Mouse (Mus musculus): ENCODE measurements at regions not wholly inside any gene's neighbourhood (a gene's known extent, or its start where the extent isn't known, plus 50 kb on each side); places are given as distances from the start of the nearest gene placed in this dataset.

- TF ChIP-seq CTCF (IDR thresholded peaks at IDR 0.05), result no peak
- TF ChIP-seq EP300 (IDR thresholded peaks at IDR 0.05), result no peak
Measured at GRCm38 (mm10) chr5:74813396-74813795, 110.7 kb upstream of the Lnx1 start.
